Mouse (Mus musculus) thymus, adult 2 months (tissue): Measurements from ENCODE around the gene Zcchc2. TPM values are rescaled to one million over a fixed set of nuclear protein-coding genes. Genes with fewer than 3 reads are reported as not detected.

Source experiments
- DNase-seq: peaks from one replicate; pipeline ENCODE4 v3.0.0; 2021
- H3K27ac ChIP-seq: fragments of 200-500 bp; 2 replicates; pipeline ENCODE4 v1.5.1; 2012; ENCODE audit warnings: low read length, control low read depth; ENCODE audit not compliant: control insufficient read depth, insufficient read depth
- H3K27me3 ChIP-seq: fragments of 200-500 bp; 2 replicates; pipeline ENCODE4 v1.6.1; 2012; ENCODE audit warnings: mild to moderate bottlenecking, low read length, moderate library complexity, mixed read lengths; ENCODE audit not compliant: control insufficient read depth, insufficient read depth
- H3K36me3 ChIP-seq: fragments of 200-500 bp; 2 replicates; pipeline ENCODE4 v1.6.1; 2012; ENCODE audit warnings: mild to moderate bottlenecking, low read length, moderate library complexity; ENCODE audit not compliant: control insufficient read depth, insufficient read depth
- H3K4me1 ChIP-seq: fragments of 200-500 bp; replicated peaks from 2 replicates; pipeline ENCODE4 v1.6.1; 2012; ENCODE audit warnings: low read length; ENCODE audit not compliant: control insufficient read depth, insufficient read depth
- H3K4me3 ChIP-seq: fragments of 200-500 bp; 2 replicates; pipeline ENCODE4 v1.5.1; 2012; ENCODE audit warnings: mild to moderate bottlenecking, low read length, control low read depth, moderate library complexity; ENCODE audit not compliant: control insufficient read depth, insufficient read depth
- CTCF ChIP-seq: fragments of 200-500 bp; IDR thresholded peaks from 2 replicates; pipeline ENCODE4 v1.5.1; 2012; ENCODE audit warnings: mild to moderate bottlenecking, control low read depth, low read length, moderate library complexity, borderline replicate concordance; ENCODE audit not compliant: control insufficient read depth, poor library complexity, insufficient read depth; ENCODE audit errors: extremely low read depth
- POLR2A ChIP-seq: fragments of 200-500 bp; IDR thresholded peaks from 2 replicates; pipeline ENCODE4 v1.6.1; 2012; ENCODE audit warnings: mild to moderate bottlenecking, low read length, control low read depth, moderate library complexity; ENCODE audit not compliant: control insufficient read depth, poor library complexity, insufficient read depth; ENCODE audit errors: extremely low read depth
- WGBS: fragments of 180-500 bp; shearing (Covaris S2); methylation state at CpG from one replicate; pipeline ENCODE4 v1.1.7; 2018; 5-methylcytosine and 5-hydroxymethylcytosine counted together
- polyA plus RNA-seq: library from polyadenylated mRNA; depleted of rRNA; stranded (reverse); fragments of >200 nt; gene quantifications from 2 replicates; pipeline ENCODE4 v1.2.3, GENCODE M21; 2012

Zcchc2 gene
- polyA plus RNA-seq, 1 experiment, result 36.5 TPM

- 46% methylated on average over 14 of the region's 14 CpGs for WGBS
- Histone ChIP-seq H3K36me3 (no peaks in the 10 kb centered on the region), H3K4me1 (peaks cover 7% of the 10 kb centered on the region), H3K4me3 (no peak overlapping the region), H3K27ac (no peak overlapping the region), H3K27me3 (no peaks in the 10 kb centered on the region)
- DNase-seq, result no peak
- TF ChIP-seq CTCF (no peak), POLR2A (no peak)
Observed at GRCm38 (mm10) chr1:105988903-105989639, 1.1 kb upstream of the Zcchc2 start.

GRCm38 (mm10) chr1:105989640-105989984 lies 594 bp upstream of the Zcchc2 start:
- DNase-seq, result no peak
- peak overlapping the region; percentile 81 for H3K4me3 ChIP-seq
- TF ChIP-seq CTCF (0 out of 2 replicates have a peak, but pooled peaks have one; percentile 4), POLR2A (no peak)
- no peaks in the 10 kb centered on the region for H3K36me3 ChIP-seq
- H3K27ac ChIP-seq, result peak overlapping the region; percentile 20; the same call in 1 of the 2 replicates
- WGBS, result 1% methylated on average over 13 of the region's 13 CpGs
- peaks cover 7% of the 10 kb centered on the region for H3K4me1 ChIP-seq
- H3K27me3 ChIP-seq, result no peaks in the 10 kb centered on the region

- H3K4me3 ChIP-seq, result peak overlapping the region; percentile 86
- H3K36me3 ChIP-seq, result no peaks in the 10 kb centered on the region
- H3K4me1 ChIP-seq, result peaks cover 9% of the 10 kb centered on the region
- TF ChIP-seq CTCF, result peak; percentile 38; the same call in 1 of the 2 replicates
- no peak for TF ChIP-seq POLR2A
- H3K27ac ChIP-seq, result peak overlapping the region; percentile 65; the same call in 1 of the 2 replicates
- DNase-seq, result peak; percentile 67
- 5% methylated on average over 104 of the region's 104 CpGs for WGBS
- H3K27me3 ChIP-seq, result no peaks in the 10 kb centered on the region
Observed at GRCm38 (mm10) chr1:105990911-105991761, 930 bp downstream of the Zcchc2 start.

- Histone ChIP-seq H3K36me3 (no peaks in the 10 kb centered on the region), H3K27me3 (no peaks in the 10 kb centered on the region), H3K27ac (peak overlapping the region; percentile 65; the same call in 1 of the 2 replicates), H3K4me3 (peak overlapping the region; percentile 86), H3K4me1 (peaks cover 9% of the 10 kb centered on the region)
- WGBS, result 6% methylated on average over 17 of the region's 17 CpGs
- TF ChIP-seq CTCF (no peak), POLR2A (0 out of 2 replicates have a peak, but pooled peaks have one; percentile 5)
- no peak for DNase-seq
Observed at GRCm38 (mm10) chr1:105991931-105992837, 2.0 kb downstream of the Zcchc2 start.

GRCm38 (mm10) chr1:105993196-105993595 lies 3.0 kb downstream of the Zcchc2 start:
- no peak for DNase-seq
- 3% methylated on average over 7 of the region's 7 CpGs for WGBS
- peak overlapping the region; percentile 32; the same call in 1 of the 2 replicates for H3K27ac ChIP-seq

GRCm38 (mm10) chr1:105993601-105994209 lies 3.5 kb downstream of the Zcchc2 start:
- DNase-seq, result peak; percentile 87
- WGBS, result under 1% methylated on average over 36 of the region's 37 CpGs
- H3K4me1 ChIP-seq, result peaks cover 9% of the 10 kb centered on the region

More at GRCm38 (mm10) chr1:105993196-105993595, 3.0 kb downstream of the Zcchc2 start:
- TF ChIP-seq POLR2A, result no peak
- H3K4me3 ChIP-seq, result peak overlapping the region; percentile 80
- no peaks in the 10 kb centered on the region for H3K36me3 ChIP-seq
- H3K27me3 ChIP-seq, result no peaks in the 10 kb centered on the region
- peaks cover 9% of the 10 kb centered on the region for H3K4me1 ChIP-seq

More at GRCm38 (mm10) chr1:105993601-105994209, 3.5 kb downstream of the Zcchc2 start:
- Histone ChIP-seq H3K36me3 (no peaks in the 10 kb centered on the region), H3K27me3 (no peaks in the 10 kb centered on the region), H3K27ac (peak overlapping the region; percentile 32; the same call in 1 of the 2 replicates), H3K4me3 (peak overlapping the region; percentile 80)
- TF ChIP-seq POLR2A (peak; percentile 54), CTCF (no peak)
